Mouse (Mus musculus) stomach, embryonic 14.5 days (tissue): ENCODE data around the gene Apela. TPM values are rescaled to one million over a fixed set of nuclear protein-coding genes. Genes with fewer than 3 reads are reported as not detected.
"Not testable (repeated sequence)": the region's sequence is repeated elsewhere in the genome, so short reads cannot be mapped to it uniquely, and the experiment has no call there.

Source experiments
- ATAC-seq: fragments of 200-750 bp; cut with Nextera tagmentation; 2 replicates; pipeline ENCODE4 v1.8.0; 2017; ENCODE audit warnings: low read depth, moderate TSS enrichment; ENCODE audit not compliant: insufficient number of reproducible peaks, insufficient read depth, low FRiP score
- H3K27ac ChIP-seq: fragments of 300-500 bp; sonication (generic); 2 replicates; pipeline ENCODE4 v1.5.1; 2014; ENCODE audit warnings: mild to moderate bottlenecking, low read length, moderate library complexity, mixed read lengths
- H3K27me3 ChIP-seq: fragments of 300-500 bp; sonication (generic); 2 replicates; pipeline ENCODE4 v1.6.1; 2014; ENCODE audit warnings: low read length, control low read depth, mixed read lengths; ENCODE audit not compliant: control insufficient read depth, insufficient read depth
- H3K36me3 ChIP-seq: fragments of 300-500 bp; sonication (generic); 2 replicates; pipeline ENCODE4 v1.6.1; 2014; ENCODE audit warnings: mild to moderate bottlenecking, control low read depth, low read length, moderate library complexity, mixed read lengths; ENCODE audit not compliant: control insufficient read depth, insufficient read depth
- H3K4me1 ChIP-seq: fragments of 300-500 bp; sonication (generic); 2 replicates; pipeline ENCODE4 v1.6.1; 2014; ENCODE audit warnings: low read length, control low read depth, mixed read lengths; ENCODE audit not compliant: control insufficient read depth, insufficient read depth
- H3K4me2 ChIP-seq: fragments of 300-500 bp; sonication (generic); replicated peaks from 2 replicates; pipeline ENCODE4 v1.6.1; 2014; ENCODE audit warnings: low read depth, low read length, control low read depth
- H3K4me3 ChIP-seq: fragments of 300-500 bp; sonication (generic); 2 replicates; pipeline ENCODE4 v1.5.1; 2014; ENCODE audit warnings: low read depth, low read length, control low read depth
- H3K9ac ChIP-seq: fragments of 300-500 bp; sonication (generic); replicated peaks from 2 replicates; pipeline ENCODE4 v1.6.1; 2014; ENCODE audit warnings: low read depth, mild to moderate bottlenecking, control low read depth, low read length, moderate library complexity, mixed read lengths
- H3K9me3 ChIP-seq: fragments of 300-500 bp; sonication (generic); 2 replicates; pipeline ENCODE4 v1.6.1; 2016; ENCODE audit warnings: low read depth, low read length, control low read depth; ENCODE audit not compliant: control insufficient read depth
- WGBS: fragments of 180-500 bp; shearing (Covaris S2); extraction: QIAGEN DNeasy Blood & Tissue Kit; methylation state at CpG from one replicate; pipeline ENCODE4 v1.1.7; 2014; 5-methylcytosine and 5-hydroxymethylcytosine counted together
- polyA plus RNA-seq: library from polyadenylated mRNA; unstranded; fragments of >200 nt; fragmentation: Nextera tagmentation; extraction: Ambion mirVana; gene quantifications from 2 replicates; pipeline ENCODE4 v1.2.1, GENCODE M21; 2014

The Apela gene
- polyA plus RNA-seq, 1 experiment from 2014 or later: 2.2 TPM

- Histone ChIP-seq H3K4me2 (no peak overlapping the region), H3K36me3 (no peaks in the 10 kb centered on the region), H3K9me3 (no peaks in the 10 kb centered on the region), H3K4me1 (peaks cover 16% of the 10 kb centered on the region), H3K27me3 (no peaks in the 10 kb centered on the region), H3K9ac (no peak overlapping the region), H3K4me3 (no peak overlapping the region), H3K27ac (no peak overlapping the region)
- no peak for ATAC-seq
- WGBS: 63% methylated on average over 13 of the region's 13 CpGs
These were observed 4.1 kb downstream of the Apela start for GRCm38 (mm10) chr8:65033056-65033455.

GRCm38 (mm10) chr8:65032107-65032506 lies 5.0 kb downstream of the Apela start:
- Histone ChIP-seq H3K36me3 (no peaks in the 10 kb centered on the region), H3K9ac (no peak overlapping the region), H3K27me3 (no peaks in the 10 kb centered on the region), H3K4me3 (no peak overlapping the region), H3K27ac (no peak overlapping the region), H3K4me1 (peaks cover 11% of the 10 kb centered on the region; the same call in 1 of the 2 replicates), H3K9me3 (no peaks in the 10 kb centered on the region), H3K4me2 (no peak overlapping the region)
- 100% methylated on average over 1 of the region's 1 CpGs for WGBS
- no peak for ATAC-seq

GRCm38 (mm10) chr8:65030735-65031485 lies 6.2 kb downstream of the Apela start:
- Histone ChIP-seq H3K9me3 (no peaks in the 10 kb centered on the region), H3K4me2 (no peak overlapping the region), H3K9ac (no peak overlapping the region), H3K4me3 (no peak overlapping the region), H3K36me3 (no peaks in the 10 kb centered on the region), H3K27ac (no peak overlapping the region), H3K4me1 (peaks cover 11% of the 10 kb centered on the region; the same call in 1 of the 2 replicates), H3K27me3 (no peaks in the 10 kb centered on the region)
- ATAC-seq: no peak
- 68% methylated on average over 4 of the region's 4 CpGs for WGBS

- H3K9ac ChIP-seq: no peak overlapping the region
These were observed 7.4 kb downstream of the Apela start for GRCm38 (mm10) chr8:65029776-65030175.

DNA sequence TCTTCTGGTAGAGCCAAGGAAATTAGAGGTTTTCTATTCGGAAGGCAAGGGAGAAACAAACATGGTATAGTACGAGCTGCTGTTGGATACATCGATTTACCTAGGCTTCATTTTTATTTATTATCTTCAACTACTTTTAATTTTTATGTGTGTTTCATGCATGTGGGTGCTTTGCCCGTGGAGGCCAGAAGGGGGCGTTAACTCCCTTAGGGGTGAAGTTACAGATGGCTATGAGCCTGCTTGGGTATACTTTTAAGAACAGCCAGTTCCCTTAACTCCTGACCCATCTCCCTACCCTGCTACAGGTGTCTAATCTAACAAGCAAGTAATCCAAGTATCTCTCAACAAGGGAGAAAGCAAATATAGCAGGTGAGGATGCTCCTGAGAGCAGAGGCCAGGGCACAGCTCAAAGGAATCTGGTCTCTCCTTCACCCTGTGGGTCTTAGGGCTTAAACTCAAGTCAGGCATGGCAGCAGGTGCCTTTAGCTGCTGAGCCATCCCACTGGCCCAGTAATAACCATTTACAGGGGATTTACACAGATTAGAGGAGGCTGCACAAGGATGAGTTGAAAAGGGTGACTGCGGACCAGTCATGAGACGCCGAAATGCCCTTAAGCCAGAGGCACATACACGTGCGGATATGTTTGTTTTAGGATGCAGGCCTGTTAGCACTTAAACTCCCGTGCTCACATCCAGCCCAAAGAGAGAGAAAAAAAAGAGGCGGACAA lies 8.0 kb downstream of the Apela start:
- H3K36me3 ChIP-seq: no peaks in the 10 kb centered on the region
- 77% methylated on average over 12 of the region's 12 CpGs for WGBS
- H3K27me3 ChIP-seq: no peaks in the 10 kb centered on the region
- ATAC-seq: no peak
- H3K4me2 ChIP-seq: no peak overlapping the region
- no peak overlapping the region for H3K9ac ChIP-seq
- peaks cover 4% of the 10 kb centered on the region; the same call in 1 of the 2 replicates for H3K4me1 ChIP-seq
- no peak overlapping the region for H3K27ac ChIP-seq
- no peaks in the 10 kb centered on the region for H3K9me3 ChIP-seq
- H3K4me3 ChIP-seq: no peak overlapping the region

More at GRCm38 (mm10) chr8:65029776-65030175, 7.4 kb downstream of the Apela start:
- no peaks in the 10 kb centered on the region for H3K27me3 ChIP-seq
- no peak overlapping the region for H3K27ac ChIP-seq
- no peaks in the 10 kb centered on the region for H3K36me3 ChIP-seq
- WGBS: 81% methylated on average over 4 of the region's 4 CpGs
- peaks cover 11% of the 10 kb centered on the region; the same call in 1 of the 2 replicates for H3K4me1 ChIP-seq
- no peak overlapping the region for H3K4me3 ChIP-seq
- no peak for ATAC-seq
- no peak overlapping the region for H3K4me2 ChIP-seq
- no peaks in the 10 kb centered on the region for H3K9me3 ChIP-seq

DNA sequence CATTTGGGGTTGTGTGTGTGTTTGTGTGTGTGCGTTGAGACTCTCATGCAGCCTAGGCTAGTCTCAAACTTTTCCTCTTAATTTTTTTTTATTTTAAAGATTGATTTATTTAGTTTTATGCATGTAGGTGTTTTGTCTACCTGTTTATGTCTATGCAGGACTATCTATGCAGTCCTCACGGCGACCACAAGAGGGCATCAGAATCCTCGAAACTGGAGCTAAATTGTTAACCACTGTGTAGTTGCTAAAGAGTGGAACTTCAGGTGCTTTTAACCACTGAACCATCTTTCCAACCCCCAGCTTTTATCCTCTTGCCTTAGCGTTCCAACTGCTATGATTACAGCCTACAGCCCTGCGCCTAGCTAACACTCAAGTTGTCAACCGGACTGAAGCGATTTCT lies 14.7 kb downstream of the Apela start:
- WGBS: 51% methylated on average over 8 of the region's 8 CpGs

GRCm38 (mm10) chr8:65018423-65018822 lies 18.7 kb downstream of the Apela start, which contains the start of the genes Trim61 and Trim60:
Trim61 (minus strand) TSS chr8:65018523.
Trim60 (minus strand) TSS chr8:65018584.
- H3K4me1 ChIP-seq: no peaks in the 10 kb centered on the region
- H3K9ac ChIP-seq: no peak within 1 kb of the TSS
- 84% methylated on average over 8 of the region's 8 CpGs for WGBS
- H3K9me3 ChIP-seq: no peaks in the 10 kb centered on the region
- no peaks in the 10 kb centered on the region for H3K27me3 ChIP-seq
- no peak for ATAC-seq
- no peak within 1 kb of the TSS for H3K4me2 ChIP-seq
- H3K27ac ChIP-seq: no peak within 1 kb of the TSS
- H3K4me3 ChIP-seq: no peak within 1 kb of the TSS
- H3K36me3 ChIP-seq: no peaks in the 10 kb centered on the region

More for the DNA sequence above, 14.7 kb downstream of the Apela start:
- Histone ChIP-seq H3K36me3 (no peaks in the 10 kb centered on the region), H3K27ac (no peak overlapping the region), H3K4me3 (no peak overlapping the region), H3K4me2 (no peak overlapping the region), H3K9me3 (no peaks in the 10 kb centered on the region), H3K9ac (no peak overlapping the region), H3K4me1 (no peaks in the 10 kb centered on the region), H3K27me3 (no peaks in the 10 kb centered on the region)
- ATAC-seq: no peak

DNA sequence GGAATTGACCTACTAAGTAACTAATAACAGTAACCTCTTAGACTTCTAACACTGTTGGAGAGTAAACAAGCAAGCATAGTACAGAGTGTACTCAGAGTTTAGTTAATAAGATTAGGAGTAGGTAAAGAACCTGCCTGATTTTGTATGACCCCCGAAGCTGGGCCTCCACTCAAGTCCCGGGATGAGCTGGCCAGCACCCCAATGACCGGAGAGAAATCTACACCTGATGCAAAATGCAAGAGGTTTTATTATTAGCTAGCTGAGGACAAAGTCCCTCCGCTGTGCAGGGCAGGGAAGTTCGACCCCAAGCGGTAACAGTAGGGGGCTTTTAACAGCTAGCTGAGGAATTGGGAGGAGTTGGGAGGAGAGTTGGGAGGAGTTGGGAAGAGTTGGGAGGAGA lies 29.5 kb downstream of the Apela start:
- not testable (repeated sequence) for H3K4me2 ChIP-seq, H3K4me3 ChIP-seq, H3K36me3 ChIP-seq, H3K27me3 ChIP-seq, H3K4me1 ChIP-seq, H3K9me3 ChIP-seq, H3K9ac ChIP-seq, ATAC-seq, H3K27ac ChIP-seq
- WGBS: 76% methylated on average over 6 of the region's 6 CpGs
